Comparison of ENCODE assay signal across 8 mouse cellular contexts in genomic region chr7:44246984-44247470, GRCm38 (mm10). TPM values are rescaled to one million over a fixed set of nuclear protein-coding genes. Genes with fewer than 3 reads are reported as not detected.
DNase-seq lines count a peak whose midpoint lies in the region; ATAC-seq and TF ChIP-seq lines count a peak whose summit lies in the region.

No protein-coding gene starts in this region.

- H3K27ac ChIP-seq in neural tube, embryonic 11.5 days (ENCODE audit: low read depth, low read length) = peak overlapping the region; percentile 84
- H3K27ac ChIP-seq in embryonic facial prominence, embryonic 15.5 days (replicated peaks) = peak overlapping the region; percentile 96
- H3K27ac ChIP-seq in hindbrain, embryonic 15.5 days (replicated peaks) = peak overlapping the region; percentile 94
- H3K27ac ChIP-seq in liver, postnatal 0 days (ENCODE audit: low read depth) = peak overlapping the region; percentile 81

- DNase-seq in neural tube, embryonic 11.5 days (ENCODE audit: low spot score) = peak; percentile 70
- DNase-seq in neural tube, embryonic 10.5 days (ENCODE audit: extremely low spot score, low spot score) = no peak
- peak; percentile 85 for DNase-seq in ZHBTc4 (ENCODE audit: low read depth, low spot score)
- DNase-seq in liver, postnatal 0 days = no peak
- peak; percentile 70 for DNase-seq in retina, embryonic 14.5 days (ENCODE audit: low spot score)
- DNase-seq in ovary, adult 18-20 months (ENCODE audit: low spot score) = no peak

- H3K36me3 ChIP-seq in neural tube, embryonic 11.5 days (ENCODE audit: control insufficient read depth, insufficient read depth, low read length) = peaks cover 16% of the 10 kb centered on the region
- H3K36me3 ChIP-seq in embryonic facial prominence, embryonic 15.5 days = peaks cover 28% of the 10 kb centered on the region
- peaks cover 30% of the 10 kb centered on the region for H3K36me3 ChIP-seq in hindbrain, embryonic 15.5 days
- H3K36me3 ChIP-seq in liver, postnatal 0 days (replicated peaks; ENCODE audit: insufficient read depth, low read length) = peaks cover 17% of the 10 kb centered on the region

- no peaks in the 10 kb centered on the region for H3K9me3 ChIP-seq in neural tube, embryonic 11.5 days (ENCODE audit: control insufficient read depth, low read length)
- no peaks in the 10 kb centered on the region for H3K9me3 ChIP-seq in embryonic facial prominence, embryonic 15.5 days (replicated peaks)
- H3K9me3 ChIP-seq in hindbrain, embryonic 15.5 days = no peaks in the 10 kb centered on the region
- H3K9me3 ChIP-seq in liver, postnatal 0 days (ENCODE audit: low read length) = no peaks in the 10 kb centered on the region

- peak overlapping the region; percentile 75 for H3K4me2 ChIP-seq in neural tube, embryonic 11.5 days (ENCODE audit: low read depth)
- peak overlapping the region; percentile 62 for H3K4me2 ChIP-seq in embryonic facial prominence, embryonic 15.5 days (replicated peaks)
- peak overlapping the region; percentile 70 for H3K4me2 ChIP-seq in hindbrain, embryonic 15.5 days
- peak overlapping the region; percentile 88 for H3K4me2 ChIP-seq in liver, postnatal 0 days (ENCODE audit: low read depth, low read length)

- H3K4me3 ChIP-seq in neural tube, embryonic 11.5 days (ENCODE audit: low read depth, low read length) = peak overlapping the region; percentile 90
- peak overlapping the region; percentile 97 for H3K4me3 ChIP-seq in embryonic facial prominence, embryonic 15.5 days (replicated peaks)
- H3K4me3 ChIP-seq in hindbrain, embryonic 15.5 days = peak overlapping the region; percentile 69
- H3K4me3 ChIP-seq in liver, postnatal 0 days (ENCODE audit: low read depth, low read length) = peak overlapping the region; percentile 84

- under 1% methylated on average over 23 of the region's 23 CpGs for WGBS in neural tube, embryonic 11.5 days
- WGBS in embryonic facial prominence, embryonic 15.5 days = 0% methylated on average over 23 of the region's 23 CpGs
- under 1% methylated on average over 23 of the region's 23 CpGs for WGBS in hindbrain, embryonic 15.5 days
- WGBS in liver, postnatal 0 days (ENCODE audit: insufficient replicate concordance) = under 1% methylated on average over 23 of the region's 23 CpGs

- TF ChIP-seq CTCF in liver, postnatal 0 days (IDR thresholded peaks at IDR 0.05; ENCODE audit: low read depth) = no peak

- no peak for TF ChIP-seq EP300 in liver, postnatal 0 days (IDR thresholded peaks at IDR 0.05; ENCODE audit: low read depth)

- peaks cover 10% of the 10 kb centered on the region for H3K4me1 ChIP-seq in neural tube, embryonic 11.5 days (ENCODE audit: control insufficient read depth, insufficient read depth, low read length)
- peaks cover 34% of the 10 kb centered on the region for H3K4me1 ChIP-seq in embryonic facial prominence, embryonic 15.5 days
- H3K4me1 ChIP-seq in hindbrain, embryonic 15.5 days (replicated peaks) = peaks cover 32% of the 10 kb centered on the region
- H3K4me1 ChIP-seq in liver, postnatal 0 days (ENCODE audit: insufficient read depth) = peaks cover 18% of the 10 kb centered on the region

- peak overlapping the region; percentile 94 for H3K9ac ChIP-seq in neural tube, embryonic 11.5 days (ENCODE audit: low read length)
- peak overlapping the region; percentile 91 for H3K9ac ChIP-seq in embryonic facial prominence, embryonic 15.5 days
- H3K9ac ChIP-seq in hindbrain, embryonic 15.5 days = peak overlapping the region; percentile 83
- peak overlapping the region; percentile 84 for H3K9ac ChIP-seq in liver, postnatal 0 days (replicated peaks)

- no peaks in the 10 kb centered on the region for H3K27me3 ChIP-seq in neural tube, embryonic 11.5 days (ENCODE audit: control insufficient read depth, insufficient read depth, low read length)
- no peaks in the 10 kb centered on the region for H3K27me3 ChIP-seq in embryonic facial prominence, embryonic 15.5 days
- H3K27me3 ChIP-seq in hindbrain, embryonic 15.5 days = no peaks in the 10 kb centered on the region
- H3K27me3 ChIP-seq in liver, postnatal 0 days (ENCODE audit: insufficient read depth, low read length) = no peaks in the 10 kb centered on the region

- ATAC-seq in neural tube, embryonic 11.5 days (ENCODE audit: insufficient read depth, low FRiP score, low TSS enrichment) = peak; percentile 50
- ATAC-seq in embryonic facial prominence, embryonic 15.5 days (ENCODE audit: insufficient number of reproducible peaks, low FRiP score, low TSS enrichment, low read depth) = no peak
- peak; percentile 32 for ATAC-seq in hindbrain, embryonic 15.5 days (ENCODE audit: low FRiP score, low read depth)
- peak; percentile 48 for ATAC-seq in liver, postnatal 0 days

RNA-seq across cellular contexts. Expression of gene 2410002F23Rik, which starts 0.5 kb away (rescaled TPM):
- polyA plus RNA-seq in neural tube, embryonic 11.5 days (2014; fragmentation: Nextera tagmentation; extraction: Ambion mirVana) = 143 TPM in 2 replicates
- 151 and 162 TPM in 2 replicates for polyA plus RNA-seq in embryonic facial prominence, embryonic 15.5 days (2015; fragmentation: Nextera tagmentation; extraction: Ambion mirVana)
- 193 and 221 TPM in 2 replicates for polyA plus RNA-seq in hindbrain, embryonic 15.5 days (2015; fragmentation: Nextera tagmentation; extraction: Ambion mirVana)
- 18.8 and 20.6 TPM in 2 replicates for polyA plus RNA-seq in liver, postnatal 0 days (2015; fragmentation: Nextera tagmentation; extraction: Ambion mirVana)

RNA-seq across cellular contexts. Expression of gene 1700028J19Rik, which starts 0.5 kb away (rescaled TPM):
- 1.1 and 1.2 TPM in 2 replicates for polyA plus RNA-seq in neural tube, embryonic 11.5 days (2014; fragmentation: Nextera tagmentation; extraction: Ambion mirVana)
- polyA plus RNA-seq in embryonic facial prominence, embryonic 15.5 days (2015; fragmentation: Nextera tagmentation; extraction: Ambion mirVana) = 1.1 and 1.3 TPM in 2 replicates
- polyA plus RNA-seq in hindbrain, embryonic 15.5 days (2015; fragmentation: Nextera tagmentation; extraction: Ambion mirVana) = 1.1 and 1.2 TPM in 2 replicates
- 0.51 and 0.54 TPM in 2 replicates for polyA plus RNA-seq in liver, postnatal 0 days (2015; fragmentation: Nextera tagmentation; extraction: Ambion mirVana)

RNA-seq across cellular contexts. Expression of gene Acp4, which starts 10.2 kb away (rescaled TPM):
- not detected in 2 replicates for polyA plus RNA-seq in neural tube, embryonic 11.5 days (2014; fragmentation: Nextera tagmentation; extraction: Ambion mirVana)
- 0.23 and 0.30 TPM in 2 replicates for polyA plus RNA-seq in embryonic facial prominence, embryonic 15.5 days (2015; fragmentation: Nextera tagmentation; extraction: Ambion mirVana)
- not detected in 2 replicates for polyA plus RNA-seq in hindbrain, embryonic 15.5 days (2015; fragmentation: Nextera tagmentation; extraction: Ambion mirVana)
- polyA plus RNA-seq in liver, postnatal 0 days (2015; fragmentation: Nextera tagmentation; extraction: Ambion mirVana) = not detected in 2 replicates

RNA-seq across cellular contexts. Expression of gene Gm36864, which starts 11.1 kb away (rescaled TPM):
- not detected in 2 replicates for polyA plus RNA-seq in neural tube, embryonic 11.5 days (2014; fragmentation: Nextera tagmentation; extraction: Ambion mirVana)
- 0.24 TPM in 1 of 2 replicates, not detected in the other for polyA plus RNA-seq in embryonic facial prominence, embryonic 15.5 days (2015; fragmentation: Nextera tagmentation; extraction: Ambion mirVana)
- 0.17 TPM in 1 of 2 replicates, not detected in the other for polyA plus RNA-seq in hindbrain, embryonic 15.5 days (2015; fragmentation: Nextera tagmentation; extraction: Ambion mirVana)
- polyA plus RNA-seq in liver, postnatal 0 days (2015; fragmentation: Nextera tagmentation; extraction: Ambion mirVana) = not detected in 2 replicates

RNA-seq across cellular contexts. Expression of gene Gm15517, which starts 14.2 kb away (rescaled TPM):
- polyA plus RNA-seq in neural tube, embryonic 11.5 days (2014; fragmentation: Nextera tagmentation; extraction: Ambion mirVana) = not detected in 2 replicates
- polyA plus RNA-seq in embryonic facial prominence, embryonic 15.5 days (2015; fragmentation: Nextera tagmentation; extraction: Ambion mirVana) = not detected in 2 replicates
- 1.2 TPM in 1 of 2 replicates, not detected in the other for polyA plus RNA-seq in hindbrain, embryonic 15.5 days (2015; fragmentation: Nextera tagmentation; extraction: Ambion mirVana)
- not detected in 2 replicates for polyA plus RNA-seq in liver, postnatal 0 days (2015; fragmentation: Nextera tagmentation; extraction: Ambion mirVana)

Comparison
In these comparisons a context has a peak if more than half of its experiments do, and no peak if none do; other contexts are left out.
1. DNase-seq: peak in neural tube, embryonic 11.5 days (single experiment), ZHBTc4 (single experiment) and retina, embryonic 14.5 days (single experiment); none in neural tube, embryonic 10.5 days (single experiment), liver, postnatal 0 days (single experiment) and ovary, adult 18-20 months (single experiment).
2. Peak in every context shown above with its lines, with median percentiles within 50 percentile points of each other: H3K27ac ChIP-seq, H3K4me2 ChIP-seq, H3K4me3 ChIP-seq and H3K9ac ChIP-seq.